Comparison of ENCODE assay signal across 16 mouse cellular contexts in genomic region chr14:22037498-22038131, GRCm38 (mm10). TPM values are rescaled to one million over a fixed set of nuclear protein-coding genes. Genes with fewer than 3 reads are reported as not detected.
DNase-seq lines count a peak whose midpoint lies in the region; ATAC-seq lines count a peak whose summit lies in the region.
"Had no signal": no experiment of that assay in that cellular context is flagged by ENCODE, and none has a peak within 500 bp of the region (broad histone marks: within the 10 kb centered on the region; RNA-seq: fewer than 3 reads in every experiment).

No protein-coding gene starts in this region.

- H3K9ac ChIP-seq in hindbrain, embryonic 13.5 days, result peak overlapping the region; percentile 11; the same call in 1 of the 2 replicates
- 0 out of 2 replicates have a peak overlapping the region, but pooled peaks have one; percentile 15 for H3K9ac ChIP-seq in midbrain, embryonic 13.5 days (replicated peaks)
- H3K9ac ChIP-seq: heart, embryonic 12.5 days; kidney, embryonic 15.5 days; limb, embryonic 12.5 days; liver, embryonic 14.5 days had no signal

- peaks cover 37% of the 10 kb centered on the region for H3K4me1 ChIP-seq in hindbrain, embryonic 13.5 days (replicated peaks)
- peaks cover 33% of the 10 kb centered on the region for H3K4me1 ChIP-seq in midbrain, embryonic 13.5 days (replicated peaks)

- no peaks in the 10 kb centered on the region for H3K9me3 ChIP-seq in hindbrain, embryonic 13.5 days
- no peaks in the 10 kb centered on the region for H3K9me3 ChIP-seq in midbrain, embryonic 13.5 days
- H3K9me3 ChIP-seq: heart, embryonic 12.5 days; kidney, embryonic 15.5 days; limb, embryonic 12.5 days had no signal

- H3K27me3 ChIP-seq in hindbrain, embryonic 13.5 days, result peaks cover 25% of the 10 kb centered on the region
- H3K27me3 ChIP-seq in midbrain, embryonic 13.5 days, result peaks cover 40% of the 10 kb centered on the region

- ATAC-seq in hindbrain, embryonic 13.5 days (ENCODE audit: low FRiP score), result no peak
- ATAC-seq in midbrain, embryonic 13.5 days, result no peak
- ATAC-seq in inflammation-experienced regulatory T-cells, adult 6 months, result no peak
- ATAC-seq in erythroblast, adult 5-6 weeks (replicated peaks; ENCODE audit: low FRiP score, poor library complexity, severe bottlenecking), result no peak
- ATAC-seq: intestine, embryonic 16.5 days had no signal

- peak overlapping the region; percentile 30 for H3K4me2 ChIP-seq in hindbrain, embryonic 13.5 days
- peak overlapping the region; percentile 33 for H3K4me2 ChIP-seq in midbrain, embryonic 13.5 days (replicated peaks)
- H3K4me2 ChIP-seq: heart, embryonic 12.5 days; kidney, embryonic 15.5 days; limb, embryonic 12.5 days had no signal

- peak; percentile 17 for DNase-seq in retina, postnatal 1 day
- DNase-seq in retina, embryonic 14.5 days (ENCODE audit: low spot score), result no peak
- DNase-seq in gastrocnemius, postnatal 4 days (ENCODE audit: low spot score in 2 of 2), result no peak
- DNase-seq: cerebellum, postnatal 10 days; right cerebral cortex, postnatal 25 days had no signal

- H3K4me3 ChIP-seq in hindbrain, embryonic 13.5 days, result no peak overlapping the region
- H3K4me3 ChIP-seq in midbrain, embryonic 13.5 days (replicated peaks), result no peak overlapping the region
- H3K4me3 ChIP-seq: erythroblast, embryonic 14.5 days; heart, embryonic 12.5 days; kidney, embryonic 15.5 days; limb, embryonic 12.5 days; myocyte had no signal

- 34% methylated on average over 16 of the region's 16 CpGs for WGBS in hindbrain, embryonic 13.5 days
- 42% methylated on average over 16 of the region's 16 CpGs for WGBS in midbrain, embryonic 13.5 days

- no peak overlapping the region for H3K27ac ChIP-seq in hindbrain, embryonic 13.5 days
- H3K27ac ChIP-seq in midbrain, embryonic 13.5 days, result no peak overlapping the region
- H3K27ac ChIP-seq: kidney, embryonic 15.5 days; limb, embryonic 12.5 days; liver, embryonic 14.5 days had no signal

- no peaks in the 10 kb centered on the region for H3K36me3 ChIP-seq in hindbrain, embryonic 13.5 days
- no peaks in the 10 kb centered on the region for H3K36me3 ChIP-seq in midbrain, embryonic 13.5 days
- H3K36me3 ChIP-seq: heart, embryonic 12.5 days; kidney, embryonic 15.5 days; limb, embryonic 12.5 days had no signal

RNA-seq across cellular contexts. Expression of gene Lrmda, which starts 18.1 kb away (rescaled TPM):
- polyA plus RNA-seq in hindbrain, embryonic 13.5 days (2015; fragmentation: Nextera tagmentation; extraction: Ambion mirVana), result 0.16 TPM in 1 of 2 replicates, not detected in the other
- 0.23 TPM in 1 of 2 replicates, not detected in the other for polyA plus RNA-seq in midbrain, embryonic 13.5 days (2015; fragmentation: Nextera tagmentation; extraction: Ambion mirVana)
- not detected for polyA plus RNA-seq in inflammation-experienced regulatory T-cells, adult 6 months (2017; shearing (Covaris generic))
- 1 to 10 TPM; 1.5 to 1.9 TPM for total RNA-seq in gastrocnemius, postnatal 4 days (2021)
- 2.1 TPM in 1 of 2 replicates, not detected in the other for total RNA-seq in erythroblast, adult 5-6 weeks (2015; ENCODE audit: low replicate concordance)
- 1.5 and 16.0 TPM in 2 replicates for total RNA-seq in erythroblast, adult 5-6 weeks (2017; ENCODE audit: low replicate concordance)
- polyA plus RNA-seq: erythroblast, embryonic 14.5 days had no signal

RNA-seq across cellular contexts. Expression of gene Zfp503, which starts 48.2 kb away (rescaled TPM):
- 16.1 and 16.8 TPM in 2 replicates for polyA plus RNA-seq in hindbrain, embryonic 13.5 days (2015; fragmentation: Nextera tagmentation; extraction: Ambion mirVana)
- polyA plus RNA-seq in midbrain, embryonic 13.5 days (2015; fragmentation: Nextera tagmentation; extraction: Ambion mirVana), result 8.0 and 11.0 TPM in 2 replicates
- not detected for polyA plus RNA-seq in inflammation-experienced regulatory T-cells, adult 6 months (2017; shearing (Covaris generic))
- 10 to 100 TPM; 14.0 to 15.6 TPM for total RNA-seq in gastrocnemius, postnatal 4 days (2021)
- total RNA-seq in erythroblast, adult 5-6 weeks (2015; ENCODE audit: low replicate concordance), result 0.38 TPM in 1 of 2 replicates, not detected in the other
- total RNA-seq in erythroblast, adult 5-6 weeks (2017; ENCODE audit: low replicate concordance), result 0.60 TPM in 1 of 2 replicates, not detected in the other
